In genomic region chr6:7692884-7693585, GRCm38 (mm10) we compare ENCODE assay signal across 8 mouse cellular contexts. TPM values are rescaled to one million over a fixed set of nuclear protein-coding genes. Genes with fewer than 3 reads are reported as not detected.
DNase-seq lines count a peak whose midpoint lies in the region; ATAC-seq lines count a peak whose summit lies in the region.

Gene Asns (minus strand): TSS chr6:7693254.

- no peaks in the 10 kb centered on the region for H3K9me3 ChIP-seq in hindbrain, embryonic 16.5 days (ENCODE audit: control insufficient read depth, low read length)

- peak within 1 kb of the TSS; percentile 72 for H3K27ac ChIP-seq in hindbrain, embryonic 16.5 days (ENCODE audit: low read depth, low read length)

- peak; percentile 98 for ATAC-seq in hindbrain, embryonic 16.5 days

- H3K27me3 ChIP-seq in hindbrain, embryonic 16.5 days (replicated peaks; ENCODE audit: control insufficient read depth, insufficient read depth, low read length), result no peaks in the 10 kb centered on the region; the same call in 1 of the 2 replicates

- H3K9ac ChIP-seq in hindbrain, embryonic 16.5 days (ENCODE audit: low read depth, low read length), result peak within 1 kb of the TSS; percentile 81

- no peaks in the 10 kb centered on the region for H3K36me3 ChIP-seq in hindbrain, embryonic 16.5 days (ENCODE audit: control insufficient read depth, insufficient read depth, low read length)

- peak within 1 kb of the TSS; percentile 88 for H3K4me3 ChIP-seq in hindbrain, embryonic 16.5 days (ENCODE audit: low read length)

- DNase-seq in WW6 (ENCODE audit: low read depth, low spot score), result peak; percentile 79
- DNase-seq in cerebellum, postnatal 36 days, result peak; percentile 89 to 91
- DNase-seq in gastrocnemius, adult 18-20 months (ENCODE audit: low spot score), result peak; percentile 28
- DNase-seq in left cerebral cortex, adult 11 months (ENCODE audit: low spot score), result peak; percentile 78
- DNase-seq in lung, postnatal 36 days, result peak; percentile 87
- peak; percentile 83 for DNase-seq in retina, embryonic 14.5 days (ENCODE audit: low spot score)
- peak; percentile 59 to 63 for DNase-seq in thymus, postnatal 36 days

- H3K4me1 ChIP-seq in hindbrain, embryonic 16.5 days (ENCODE audit: control insufficient read depth, insufficient read depth, low read depth, low read length), result peaks cover 3% of the 10 kb centered on the region; the same call in 1 of the 2 replicates

- under 1% methylated on average over 46 of the region's 51 CpGs for WGBS in hindbrain, embryonic 16.5 days

- peak within 1 kb of the TSS; percentile 87 for H3K4me2 ChIP-seq in hindbrain, embryonic 16.5 days (ENCODE audit: low read length)

RNA-seq across cellular contexts. Expression of gene Asns, which starts in this region (rescaled TPM):
- 1 to 10 TPM; 1.7 to 2.6 TPM for total RNA-seq in gastrocnemius, adult 18-20 months (2021)
- 118 and 131 TPM in 2 replicates for polyA plus RNA-seq in hindbrain, embryonic 16.5 days (2015; fragmentation: Nextera tagmentation; extraction: Ambion mirVana)

Comparison
In these comparisons a context has a peak if more than half of its experiments do, and no peak if none do; other contexts are left out.
1. Peak in every context shown above with its lines: DNase-seq, ATAC-seq, H3K4me3 ChIP-seq and H3K27ac ChIP-seq.
2. DNase-seq: peak in every context shown above with its lines; median percentile 90 in cerebellum, postnatal 36 days; 87 in lung, postnatal 36 days; 83 in retina, embryonic 14.5 days; 79 in WW6; 78 in left cerebral cortex, adult 11 months; 61 in thymus, postnatal 36 days; 28 in gastrocnemius, adult 18-20 months.